Mouse (Mus musculus): ENCODE results near the gene Suv39h1. TPM values are rescaled to one million over a fixed set of nuclear protein-coding genes. Genes with fewer than 3 reads are reported as not detected.

Suv39h1 gene
- polyA plus RNA-seq, 2 experiments = 51.9 to 65.3 TPM

- Histone ChIP-seq H3K36me3 (ENCODE audit: control insufficient read depth, insufficient read depth, low read length) (no peaks in the 10 kb centered on the region), H3K4me2 (replicated peaks; ENCODE audit: low read depth, low read length, severe bottlenecking) (no peak overlapping the region), H3K27ac (replicated peaks; ENCODE audit: low read depth, low read length) (no peak overlapping the region), H3K27me3 (ENCODE audit: control insufficient read depth, insufficient read depth, low read length) (no peaks in the 10 kb centered on the region), H3K4me3 (replicated peaks; ENCODE audit: low read length) (no peak overlapping the region), H3K9ac (ENCODE audit: low read depth, low read length, severe bottlenecking) (no peak overlapping the region), H3K4me1 (ENCODE audit: control insufficient read depth, insufficient read depth, low read length) (no peaks in the 10 kb centered on the region), H3K9me3 (ENCODE audit: control insufficient read depth, low read length) (no peaks in the 10 kb centered on the region)
- ATAC-seq (ENCODE audit: low FRiP score, low read depth) (no peak), DNase-seq (ENCODE audit: low spot score) (no peak)
- 67% methylated on average over 1 of the region's 1 CpGs for WGBS
- no peak for TF ChIP-seq POLR2A (IDR thresholded peaks at IDR 0.05; ENCODE audit: borderline replicate concordance, extremely low read depth, insufficient read depth, insufficient read length)
These were observed 41.6 kb downstream of the Suv39h1 start for GRCm38 (mm10) chrX:8033009-8033408.

- no peaks in the 10 kb centered on the region for H3K9me3 ChIP-seq (ENCODE audit: control insufficient read depth, low read length)
- no peak overlapping the region for H3K9ac ChIP-seq (ENCODE audit: low read depth, low read length, severe bottlenecking)
- H3K4me1 ChIP-seq (ENCODE audit: control insufficient read depth, insufficient read depth, low read length) = no peaks in the 10 kb centered on the region
- DNase-seq (ENCODE audit: low spot score) (no peak), ATAC-seq (ENCODE audit: low FRiP score, low read depth) (no peak)
- no peaks in the 10 kb centered on the region for H3K27me3 ChIP-seq (ENCODE audit: control insufficient read depth, insufficient read depth, low read length)
- H3K4me2 ChIP-seq (replicated peaks; ENCODE audit: low read depth, low read length, severe bottlenecking) = no peak overlapping the region
- TF ChIP-seq POLR2A (IDR thresholded peaks at IDR 0.05; ENCODE audit: borderline replicate concordance, extremely low read depth, insufficient read depth, insufficient read length) = no peak
- no peaks in the 10 kb centered on the region for H3K36me3 ChIP-seq (ENCODE audit: control insufficient read depth, insufficient read depth, low read length)
- no peak overlapping the region for H3K4me3 ChIP-seq (replicated peaks; ENCODE audit: low read length)
- H3K27ac ChIP-seq (replicated peaks; ENCODE audit: low read depth, low read length) = no peak overlapping the region
- WGBS = 66% methylated on average over 4 of the region's 4 CpGs
These were observed 47.7 kb downstream of the Suv39h1 start for GRCm38 (mm10) chrX:8026811-8027210.

GRCm38 (mm10) chrX:8024795-8025194 lies 49.8 kb downstream of the Suv39h1 start:
- H3K4me3 ChIP-seq (replicated peaks; ENCODE audit: low read length) = no peak overlapping the region
- ATAC-seq (ENCODE audit: low FRiP score, low read depth) (no peak), DNase-seq (ENCODE audit: low spot score) (no peak)
- WGBS = 76% methylated on average over 2 of the region's 2 CpGs
- no peak overlapping the region for H3K9ac ChIP-seq (ENCODE audit: low read depth, low read length, severe bottlenecking)
- H3K4me2 ChIP-seq (replicated peaks; ENCODE audit: low read depth, low read length, severe bottlenecking) = no peak overlapping the region
- H3K27me3 ChIP-seq (ENCODE audit: control insufficient read depth, insufficient read depth, low read length) = no peaks in the 10 kb centered on the region
- no peaks in the 10 kb centered on the region for H3K4me1 ChIP-seq (ENCODE audit: control insufficient read depth, insufficient read depth, low read length)
- no peaks in the 10 kb centered on the region for H3K36me3 ChIP-seq (ENCODE audit: control insufficient read depth, insufficient read depth, low read length)
- TF ChIP-seq POLR2A (IDR thresholded peaks at IDR 0.05; ENCODE audit: borderline replicate concordance, extremely low read depth, insufficient read depth, insufficient read length) = no peak
- H3K9me3 ChIP-seq (ENCODE audit: control insufficient read depth, low read length) = no peaks in the 10 kb centered on the region
- H3K27ac ChIP-seq (replicated peaks; ENCODE audit: low read depth, low read length) = no peak overlapping the region

GRCm38 (mm10) chrX:8020111-8020778 lies 54.3 kb downstream of the Suv39h1 start:
- H3K36me3 ChIP-seq (ENCODE audit: control insufficient read depth, insufficient read depth, low read length) = no peaks in the 10 kb centered on the region
- no peak overlapping the region for H3K9ac ChIP-seq (ENCODE audit: low read depth, low read length, severe bottlenecking)
- H3K9me3 ChIP-seq (ENCODE audit: control insufficient read depth, low read length) = no peaks in the 10 kb centered on the region
- TF ChIP-seq POLR2A (IDR thresholded peaks at IDR 0.05; ENCODE audit: borderline replicate concordance, extremely low read depth, insufficient read depth, insufficient read length) = no peak
- peak; percentile 47; the same call in 1 of the 2 replicates for ATAC-seq (ENCODE audit: low FRiP score, low read depth)
- H3K4me2 ChIP-seq (replicated peaks; ENCODE audit: low read depth, low read length, severe bottlenecking) = no peak overlapping the region
- no peaks in the 10 kb centered on the region for H3K4me1 ChIP-seq (ENCODE audit: control insufficient read depth, insufficient read depth, low read length)
- DNase-seq (ENCODE audit: low spot score) = no peak
- H3K27me3 ChIP-seq (ENCODE audit: control insufficient read depth, insufficient read depth, low read length) = no peaks in the 10 kb centered on the region
- H3K27ac ChIP-seq (replicated peaks; ENCODE audit: low read depth, low read length) = no peak overlapping the region
- 71% methylated on average over 2 of the region's 2 CpGs for WGBS
- no peak overlapping the region for H3K4me3 ChIP-seq (replicated peaks; ENCODE audit: low read length)

- 55% methylated on average over 2 of the region's 2 CpGs for WGBS
- H3K4me3 ChIP-seq (replicated peaks; ENCODE audit: low read length) = no peak within 1 kb of the TSS
- no peaks in the 10 kb centered on the region for H3K27me3 ChIP-seq (ENCODE audit: control insufficient read depth, insufficient read depth, low read length)
- no peaks in the 10 kb centered on the region for H3K4me1 ChIP-seq (ENCODE audit: control insufficient read depth, insufficient read depth, low read length)
- H3K9ac ChIP-seq (ENCODE audit: low read depth, low read length, severe bottlenecking) = no peak within 1 kb of the TSS
- DNase-seq (ENCODE audit: low spot score) (no peak), ATAC-seq (ENCODE audit: low FRiP score, low read depth) (no peak)
- H3K27ac ChIP-seq (replicated peaks; ENCODE audit: low read depth, low read length) = no peak within 1 kb of the TSS
- H3K9me3 ChIP-seq (ENCODE audit: control insufficient read depth, low read length) = no peaks in the 10 kb centered on the region
- H3K36me3 ChIP-seq (ENCODE audit: control insufficient read depth, insufficient read depth, low read length) = no peaks in the 10 kb centered on the region
- no peak for TF ChIP-seq POLR2A (IDR thresholded peaks at IDR 0.05; ENCODE audit: borderline replicate concordance, extremely low read depth, insufficient read depth, insufficient read length)
- H3K4me2 ChIP-seq (replicated peaks; ENCODE audit: low read depth, low read length, severe bottlenecking) = no peak within 1 kb of the TSS
These were observed 56.3 kb downstream of the Suv39h1 start, which contains the start of gene Glod5 for GRCm38 (mm10) chrX:8018286-8018685. Gene Glod5, minus strand, starts transcription at chrX:8018492.
